Mouse (Mus musculus) lung, embryonic 15.5 days (tissue): ENCODE measurements around the gene Rars2. TPM values are rescaled to one million over a fixed set of nuclear protein-coding genes. Genes with fewer than 3 reads are reported as not detected.

Source experiments
- ATAC-seq: fragments of 200-750 bp; cut with Nextera tagmentation; 2 replicates; pipeline ENCODE4 v1.8.0; 2017; ENCODE audit warnings: moderate number of reproducible peaks, borderline replicate concordance; ENCODE audit not compliant: low FRiP score, low TSS enrichment; ENCODE audit errors: extremely low read depth
- H3K27ac ChIP-seq: fragments of 300-500 bp; sonication (generic); 2 replicates; pipeline ENCODE4 v1.5.1; 2015; ENCODE audit warnings: moderate library complexity, mild to moderate bottlenecking, inconsistent platforms
- H3K27me3 ChIP-seq: fragments of 300-500 bp; sonication (generic); 2 replicates; pipeline ENCODE4 v1.6.1; 2015; ENCODE audit warnings: inconsistent platforms
- H3K36me3 ChIP-seq: fragments of 300-500 bp; sonication (generic); 2 replicates; pipeline ENCODE4 v1.6.1; 2015; ENCODE audit warnings: inconsistent platforms
- H3K4me1 ChIP-seq: fragments of 300-500 bp; sonication (generic); 2 replicates; pipeline ENCODE4 v1.6.1; 2015; ENCODE audit warnings: inconsistent platforms
- H3K4me2 ChIP-seq: fragments of 300-500 bp; sonication (generic); 2 replicates; pipeline ENCODE4 v1.6.1; 2015; ENCODE audit warnings: inconsistent platforms, mild to moderate bottlenecking, moderate library complexity
- H3K4me3 ChIP-seq: fragments of 300-500 bp; sonication (generic); 2 replicates; pipeline ENCODE4 v1.5.1; 2015; ENCODE audit warnings: mild to moderate bottlenecking, inconsistent platforms
- H3K9ac ChIP-seq: fragments of 300-500 bp; sonication (generic); 2 replicates; pipeline ENCODE4 v1.6.1; 2015; ENCODE audit warnings: inconsistent platforms
- H3K9me3 ChIP-seq: fragments of 300-500 bp; sonication (generic); 2 replicates; pipeline ENCODE4 v1.6.1; 2016; ENCODE audit warnings: inconsistent platforms
- WGBS: fragments of 180-500 bp; shearing (Covaris S2); methylation state at CpG from one replicate; pipeline ENCODE4 v1.1.7; 2015; 5-methylcytosine and 5-hydroxymethylcytosine counted together
- polyA plus RNA-seq: library from polyadenylated mRNA; unstranded; fragments of >200 nt; fragmentation: Nextera tagmentation; extraction: Ambion mirVana; gene quantifications from 2 replicates; pipeline ENCODE4 v1.2.1, GENCODE M21; 2015

The Rars2 gene
- polyA plus RNA-seq, 1 experiment from 2014 or later, result 61.0 TPM

- Histone ChIP-seq H3K27me3 (no peaks in the 10 kb centered on the region), H3K36me3 (peaks cover 28% of the 10 kb centered on the region), H3K9me3 (no peaks in the 10 kb centered on the region), H3K4me1 (0 out of 2 replicates have a peak, but pooled peaks cover 3% of the 10 kb centered on the region), H3K27ac (peak overlapping the region; percentile 24; the same call in 1 of the 2 replicates), H3K9ac (no peak overlapping the region), H3K4me3 (no peak overlapping the region), H3K4me2 (no peak overlapping the region)
- ATAC-seq, result no peak
These were observed 30.0 kb downstream of the Rars2 start for GRCm38 (mm10) chr4:34644779-34645178.

- H3K36me3 ChIP-seq, result peaks cover 48% of the 10 kb centered on the region
- 86% methylated on average over 7 of the region's 7 CpGs for WGBS
- ATAC-seq, result no peak
These were observed 38.4 kb downstream of the Rars2 start for GRCm38 (mm10) chr4:34653179-34653578.

GRCm38 (mm10) chr4:34656101-34656500, 41.3 kb downstream of the Rars2 start:
- no peak for ATAC-seq
- H3K9ac ChIP-seq, result no peak overlapping the region
- no peaks in the 10 kb centered on the region for H3K9me3 ChIP-seq
- no peaks in the 10 kb centered on the region for H3K27me3 ChIP-seq
- H3K27ac ChIP-seq, result no peak overlapping the region
- H3K4me2 ChIP-seq, result no peak overlapping the region
- whole genome bisulfite sequencing, result 93% methylated on average over 10 of the region's 10 CpGs
- H3K36me3 ChIP-seq, result peaks cover 61% of the 10 kb centered on the region
- H3K4me3 ChIP-seq, result no peak overlapping the region
- H3K4me1 ChIP-seq, result no peaks in the 10 kb centered on the region

More at GRCm38 (mm10) chr4:34653179-34653578, 38.4 kb downstream of the Rars2 start:
- H3K9ac ChIP-seq, result no peak overlapping the region
- H3K4me1 ChIP-seq, result no peaks in the 10 kb centered on the region
- H3K9me3 ChIP-seq, result no peaks in the 10 kb centered on the region
- H3K4me2 ChIP-seq, result no peak overlapping the region
- no peak overlapping the region for H3K4me3 ChIP-seq
- H3K27ac ChIP-seq, result no peak overlapping the region
- H3K27me3 ChIP-seq, result no peaks in the 10 kb centered on the region

GRCm38 (mm10) chr4:34659012-34659411, 44.3 kb downstream of the Rars2 start:
- Histone ChIP-seq H3K27me3 (no peaks in the 10 kb centered on the region), H3K4me1 (no peaks in the 10 kb centered on the region), H3K27ac (no peak overlapping the region), H3K9me3 (no peaks in the 10 kb centered on the region), H3K36me3 (peaks cover 68% of the 10 kb centered on the region), H3K4me2 (no peak overlapping the region), H3K9ac (no peak overlapping the region), H3K4me3 (no peak overlapping the region)
- no peak for ATAC-seq
- 93% methylated on average over 2 of the region's 2 CpGs for WGBS

GRCm38 (mm10) chr4:34661514-34661913, 46.8 kb downstream of the Rars2 start:
- 89% methylated on average over 2 of the region's 2 CpGs for WGBS
- H3K4me3 ChIP-seq, result no peak overlapping the region
- no peaks in the 10 kb centered on the region for H3K9me3 ChIP-seq
- H3K27ac ChIP-seq, result no peak overlapping the region
- H3K27me3 ChIP-seq, result no peaks in the 10 kb centered on the region
- ATAC-seq, result no peak
- peaks cover 68% of the 10 kb centered on the region for H3K36me3 ChIP-seq
- no peak overlapping the region for H3K4me2 ChIP-seq
- no peaks in the 10 kb centered on the region for H3K4me1 ChIP-seq
- H3K9ac ChIP-seq, result no peak overlapping the region

- peaks cover 72% of the 10 kb centered on the region for H3K36me3 ChIP-seq
- H3K9ac ChIP-seq, result no peak overlapping the region
- H3K27me3 ChIP-seq, result no peaks in the 10 kb centered on the region
- H3K27ac ChIP-seq, result no peak overlapping the region
- no peak overlapping the region for H3K4me3 ChIP-seq
- no peaks in the 10 kb centered on the region for H3K9me3 ChIP-seq
- no peak overlapping the region for H3K4me2 ChIP-seq
- 78% methylated on average over 6 of the region's 6 CpGs for WGBS
- H3K4me1 ChIP-seq, result no peaks in the 10 kb centered on the region
- no peak for ATAC-seq
These were observed 47.2 kb downstream of the Rars2 start for GRCm38 (mm10) chr4:34661927-34662326.

GRCm38 (mm10) chr4:34667923-34668322, 53.2 kb downstream of the Rars2 start:
- WGBS, result 89% methylated on average over 5 of the region's 5 CpGs
- no peak for ATAC-seq
- Histone ChIP-seq H3K9ac (no peak overlapping the region), H3K4me2 (no peak overlapping the region), H3K36me3 (peaks cover 54% of the 10 kb centered on the region), H3K9me3 (no peaks in the 10 kb centered on the region), H3K4me1 (no peaks in the 10 kb centered on the region), H3K27ac (no peak overlapping the region), H3K27me3 (no peaks in the 10 kb centered on the region), H3K4me3 (no peak overlapping the region)

GRCm38 (mm10) chr4:34673721-34674120, 59.0 kb downstream of the Rars2 start:
- Histone ChIP-seq H3K4me2 (no peak overlapping the region), H3K9ac (no peak overlapping the region), H3K27me3 (no peaks in the 10 kb centered on the region), H3K9me3 (no peaks in the 10 kb centered on the region), H3K4me1 (no peaks in the 10 kb centered on the region), H3K4me3 (no peak overlapping the region), H3K36me3 (peaks cover 24% of the 10 kb centered on the region), H3K27ac (no peak overlapping the region)
- WGBS, result 66% methylated on average over 5 of the region's 5 CpGs
- ATAC-seq, result no peak

GRCm38 (mm10) chr4:34680530-34680929, 65.8 kb downstream of the Rars2 start:
- H3K9ac ChIP-seq, result no peak overlapping the region

GRCm38 (mm10) chr4:34686874-34687567, 72.3 kb downstream of the Rars2 start, which contains the start of gene Slc35a1:
Slc35a1 (minus strand) TSS chr4:34687438.
- WGBS, result under 1% methylated on average over 65 of the region's 65 CpGs
- Histone ChIP-seq H3K9me3 (no peaks in the 10 kb centered on the region), H3K4me3 (peak within 1 kb of the TSS; percentile 92), H3K4me2 (peak within 1 kb of the TSS; percentile 57), H3K36me3 (peaks cover 6% of the 10 kb centered on the region), H3K4me1 (peaks cover 8% of the 10 kb centered on the region; the same call in 1 of the 2 replicates), H3K27me3 (no peaks in the 10 kb centered on the region), H3K27ac (peak within 1 kb of the TSS; percentile 95), H3K9ac (peak within 1 kb of the TSS; percentile 92)
- ATAC-seq, result peak; percentile 97

More at GRCm38 (mm10) chr4:34680530-34680929, 65.8 kb downstream of the Rars2 start:
- H3K4me2 ChIP-seq, result no peak overlapping the region
- no peaks in the 10 kb centered on the region for H3K4me1 ChIP-seq
- peaks cover 28% of the 10 kb centered on the region for H3K36me3 ChIP-seq
- H3K4me3 ChIP-seq, result no peak overlapping the region
- H3K9me3 ChIP-seq, result no peaks in the 10 kb centered on the region
- WGBS, result 84% methylated on average over 5 of the region's 5 CpGs
- H3K27me3 ChIP-seq, result no peaks in the 10 kb centered on the region
- ATAC-seq, result no peak
- no peak overlapping the region for H3K27ac ChIP-seq

- H3K4me2 ChIP-seq, result peak overlapping the region; percentile 57; the same call in 1 of the 2 replicates
- peaks cover 8% of the 10 kb centered on the region; the same call in 1 of the 2 replicates for H3K4me1 ChIP-seq
- H3K27ac ChIP-seq, result no peak overlapping the region
- no peaks in the 10 kb centered on the region for H3K9me3 ChIP-seq
- H3K36me3 ChIP-seq, result no peaks in the 10 kb centered on the region; the same call in 1 of the 2 replicates
- H3K4me3 ChIP-seq, result no peak overlapping the region
- no peak for ATAC-seq
- no peak overlapping the region for H3K9ac ChIP-seq
- no peaks in the 10 kb centered on the region for H3K27me3 ChIP-seq
- WGBS, result 73% methylated on average over 3 of the region's 3 CpGs
These were observed 73.3 kb downstream of the Rars2 start for GRCm38 (mm10) chr4:34688021-34688420.

- Histone ChIP-seq H3K27ac (no peak overlapping the region), H3K4me3 (no peak overlapping the region), H3K4me2 (no peak overlapping the region), H3K9me3 (no peaks in the 10 kb centered on the region), H3K4me1 (no peaks in the 10 kb centered on the region), H3K27me3 (no peaks in the 10 kb centered on the region), H3K36me3 (no peaks in the 10 kb centered on the region), H3K9ac (no peak overlapping the region)
- 43% methylated on average over 5 of the region's 5 CpGs for WGBS
- ATAC-seq, result no peak
These were observed 86.8 kb downstream of the Rars2 start for GRCm38 (mm10) chr4:34701528-34701927.
